Mouse (Mus musculus) stomach, postnatal 0 days (tissue): ENCODE results near the gene Map3k5.

ENCODE experiments used
- CTCF ChIP-seq: IDR thresholded peaks from 2 replicates; pipeline ENCODE4 v1.5.1; 2016; ENCODE audit warnings: antibody characterized with exemption, low read depth, mild to moderate bottlenecking, moderate library complexity
- EP300 ChIP-seq: optimal IDR thresholded peaks from 2 replicates; pipeline ENCODE3; 2016; ENCODE audit warnings: antibody characterized with exemption

DNA sequence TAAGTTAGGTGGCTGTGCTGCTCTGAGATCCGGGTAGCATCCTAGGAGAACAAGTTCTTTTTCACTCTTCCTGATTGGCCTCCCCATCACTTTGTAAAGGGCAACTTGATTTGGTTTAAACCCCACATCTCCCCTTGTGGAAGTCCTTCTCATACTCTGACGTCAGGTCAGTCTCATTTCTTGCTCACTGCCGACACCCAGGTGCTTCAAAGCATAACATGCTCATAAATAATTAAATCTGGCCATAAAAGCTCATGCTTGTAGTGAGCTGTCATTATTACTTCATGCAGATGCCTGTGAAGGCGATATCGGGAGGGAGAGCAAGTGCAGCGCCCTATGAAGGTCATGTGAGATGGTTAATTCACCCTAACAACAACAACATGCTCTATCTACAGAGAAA, 87.0 kb downstream of the Map3k5 start:
- TF ChIP-seq EP300 (no peak), CTCF (no peak)
